Mouse (Mus musculus) urinary bladder, postnatal 25 days (tissue): ENCODE data around the gene Evi2.

Source experiments
- DNase-seq: peaks from one replicate; pipeline ENCODE4 v3.0.0; 2022; ENCODE audit warnings: low spot score

The Evi2 gene

DNA sequence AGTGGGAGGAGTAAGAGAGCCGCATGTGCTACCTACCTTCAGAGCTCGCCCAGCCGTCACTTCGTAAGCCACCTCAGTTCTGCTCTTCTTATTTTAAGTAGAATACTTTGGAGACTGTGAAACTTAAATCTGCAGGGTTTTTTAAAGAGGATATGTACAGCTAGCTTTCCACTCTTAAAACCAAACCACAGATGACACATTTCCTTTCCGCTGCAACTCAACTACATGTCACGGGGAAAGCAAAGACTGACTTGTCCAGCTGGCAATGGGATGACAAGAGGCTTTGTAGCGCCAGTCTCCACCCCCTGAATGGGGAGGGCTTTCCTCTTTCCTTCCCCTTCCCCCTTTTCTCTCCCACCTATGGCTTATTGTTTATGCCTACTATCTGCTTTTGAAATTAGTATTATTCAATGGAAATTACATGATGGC is at the start of gene Evi2, which contains the start of gene Evi2a:
Gene Evi2 (minus strand): TSS at position 257 of the 429 bp plus-strand sequence.
Gene Evi2a (minus strand): TSS at position 277 of the 429 bp plus-strand sequence.
- DNase-seq, result no peak

DNA sequence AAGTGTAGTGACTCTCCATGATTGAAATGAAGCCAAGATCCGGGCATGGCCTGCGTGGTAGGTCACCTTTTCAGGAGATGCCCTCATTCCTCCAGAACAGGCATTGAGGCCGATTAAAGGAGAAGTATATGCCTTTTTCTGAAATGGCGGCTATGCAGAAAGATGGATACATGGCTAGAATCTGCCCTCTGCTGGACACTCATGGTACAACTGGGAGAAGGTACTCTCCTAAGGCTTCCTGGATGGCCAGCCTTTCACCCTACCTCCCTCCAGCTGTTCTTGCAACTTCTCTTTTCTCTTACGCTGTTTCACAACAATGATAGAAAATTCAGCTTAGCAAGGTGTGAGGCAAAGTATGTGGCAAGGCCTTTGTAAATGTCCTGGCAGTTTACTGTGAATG is 47.4 kb upstream of the Evi2 start:
- DNase-seq, result peak; percentile 67

DNA sequence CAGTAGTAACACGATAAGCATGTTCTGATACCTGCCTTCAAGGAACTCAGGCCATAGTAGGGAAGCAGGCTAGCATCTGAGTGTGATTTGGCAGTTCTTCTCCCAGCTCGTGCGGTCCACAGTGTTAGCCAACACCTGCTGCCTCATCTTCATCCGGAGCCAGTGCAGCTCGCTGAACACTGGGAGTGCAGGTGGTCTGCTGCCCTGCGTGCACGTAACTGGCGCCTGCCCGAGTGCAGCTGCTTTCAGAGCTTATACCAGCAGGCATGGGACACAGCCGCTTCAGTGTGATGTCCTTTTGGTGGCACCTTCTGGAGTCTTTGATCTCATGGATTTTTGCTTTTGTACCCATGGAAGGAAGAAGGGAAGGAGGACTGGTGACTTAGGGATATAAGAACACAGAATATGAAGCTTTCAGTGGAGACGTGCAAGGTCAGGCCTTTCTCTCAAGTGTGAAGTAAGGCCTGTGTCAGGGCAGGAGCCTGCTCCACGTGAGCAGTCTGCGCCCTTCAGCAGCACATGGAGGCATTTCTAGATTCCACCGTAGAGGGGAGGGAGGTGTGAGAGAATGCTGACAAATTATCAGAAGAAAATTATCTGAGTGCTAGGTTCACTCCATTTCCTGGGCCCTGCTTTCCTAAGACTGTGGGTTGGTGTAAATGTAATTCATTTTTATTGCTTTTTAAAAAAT is 45.1 kb upstream of the Evi2 start:
- no peak for DNase-seq

DNA sequence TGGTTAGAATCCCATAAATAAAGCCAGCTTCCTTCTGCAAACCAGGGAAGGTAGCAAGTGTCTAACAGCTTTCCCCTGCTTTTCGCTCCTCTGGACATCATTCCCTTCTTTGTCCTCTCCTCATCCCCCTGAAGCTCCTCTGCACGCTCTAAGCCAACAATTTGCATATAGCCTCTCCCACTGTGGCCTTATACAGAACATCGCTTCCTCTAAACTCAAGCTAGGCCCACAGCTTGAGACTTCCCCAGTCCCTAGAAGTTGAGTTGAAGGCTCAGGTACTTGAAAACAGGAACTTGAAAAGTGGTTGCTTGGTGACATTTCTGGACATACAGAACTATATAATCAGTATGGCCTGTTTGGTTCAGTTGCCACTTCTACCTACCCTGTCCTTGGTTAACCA is 43.4 kb upstream of the Evi2 start:
- DNase-seq, result no peak

DNA sequence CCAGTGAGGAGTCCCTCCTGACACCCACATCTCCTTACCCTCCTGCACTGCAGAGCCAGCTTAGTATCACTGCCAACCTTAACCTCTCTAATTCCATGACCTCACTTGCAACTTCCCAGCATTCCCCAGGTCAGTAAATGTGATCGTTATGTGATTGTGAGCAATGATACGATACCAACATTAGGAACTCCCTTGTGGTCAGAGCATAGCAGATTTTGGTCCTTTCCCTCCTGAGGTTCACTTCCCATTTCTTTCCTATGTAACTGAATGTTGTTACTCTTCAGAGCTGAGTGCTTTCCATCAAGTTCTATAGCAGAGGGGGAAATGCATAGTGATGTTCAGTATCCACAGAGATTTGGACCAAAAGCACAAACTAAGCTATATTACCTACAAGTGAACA is 39.9 kb upstream of the Evi2 start:
- no peak for DNase-seq

DNA sequence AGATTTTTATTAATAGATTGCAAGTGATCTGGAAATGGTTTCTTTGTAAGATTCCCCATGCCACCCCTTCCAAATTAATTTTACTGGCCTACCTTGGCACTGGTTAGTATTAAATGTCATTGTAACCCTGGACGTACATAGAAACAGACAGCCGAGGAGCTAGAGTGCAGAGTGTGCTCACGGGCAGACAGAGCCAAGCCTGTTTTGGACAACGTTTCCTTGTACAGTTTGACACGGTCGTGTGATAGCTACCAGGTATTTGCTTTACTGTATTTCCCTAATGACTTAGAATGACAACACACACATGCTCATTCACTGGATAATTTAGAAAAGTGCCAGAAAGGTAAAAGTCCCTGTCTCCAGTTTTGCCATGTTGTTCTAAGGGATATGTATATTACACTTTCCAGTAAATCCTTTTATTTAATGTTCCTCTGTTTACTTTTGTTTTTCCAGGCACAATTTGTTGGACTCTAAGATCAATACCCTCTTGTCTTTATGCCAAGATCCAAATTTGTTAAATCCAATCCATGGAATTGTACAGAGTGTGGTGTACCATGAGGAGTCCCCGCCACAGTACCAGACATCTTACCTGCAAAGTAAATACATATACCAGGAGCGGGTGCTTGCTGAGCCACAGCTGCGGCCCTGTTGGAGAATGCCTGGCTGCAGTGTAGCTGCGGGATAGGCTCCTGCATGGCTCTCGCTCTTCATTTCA is 38.0 kb upstream of the Evi2 start:
- DNase-seq, result no peak

DNA sequence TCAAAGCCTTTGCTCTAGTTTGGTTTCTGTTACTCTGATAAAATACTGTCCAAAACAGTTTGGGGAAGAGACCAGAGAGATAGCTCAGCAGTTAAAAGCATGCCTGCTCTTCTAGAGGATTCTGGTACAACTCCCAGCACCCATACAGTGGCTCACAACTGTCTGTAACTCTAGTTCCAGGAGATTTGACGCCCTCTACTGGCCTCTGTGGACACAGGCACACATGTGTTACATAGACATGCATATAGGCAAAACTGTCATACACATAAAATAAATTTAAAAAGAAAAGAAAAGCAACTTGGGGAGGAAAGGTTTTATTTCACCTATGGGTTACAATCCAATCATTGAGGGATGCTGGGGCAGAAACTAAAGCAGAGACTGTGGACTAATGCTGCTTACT is 36.6 kb upstream of the Evi2 start:
- DNase-seq, result no peak

DNA sequence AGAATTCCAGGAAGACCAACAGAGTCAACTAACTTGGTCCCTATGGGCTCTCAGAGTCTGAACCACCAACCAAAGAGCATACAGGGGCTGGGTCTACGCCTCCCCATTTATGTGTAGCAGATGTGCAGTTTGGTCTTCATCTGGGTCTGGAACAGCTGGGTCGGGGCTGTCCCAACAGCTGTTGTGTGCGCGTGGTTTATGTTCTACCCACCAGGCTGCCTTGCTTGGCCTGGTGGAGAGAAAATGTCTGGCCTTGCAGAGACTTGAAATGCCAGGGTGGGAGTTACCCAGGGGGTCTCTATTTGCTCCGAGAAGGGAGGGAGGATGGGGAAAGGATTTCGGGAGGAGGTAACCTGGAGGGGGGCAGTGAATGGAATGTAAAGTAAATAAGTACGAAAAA is 33.1 kb upstream of the Evi2 start:
- DNase-seq, result no peak

DNA sequence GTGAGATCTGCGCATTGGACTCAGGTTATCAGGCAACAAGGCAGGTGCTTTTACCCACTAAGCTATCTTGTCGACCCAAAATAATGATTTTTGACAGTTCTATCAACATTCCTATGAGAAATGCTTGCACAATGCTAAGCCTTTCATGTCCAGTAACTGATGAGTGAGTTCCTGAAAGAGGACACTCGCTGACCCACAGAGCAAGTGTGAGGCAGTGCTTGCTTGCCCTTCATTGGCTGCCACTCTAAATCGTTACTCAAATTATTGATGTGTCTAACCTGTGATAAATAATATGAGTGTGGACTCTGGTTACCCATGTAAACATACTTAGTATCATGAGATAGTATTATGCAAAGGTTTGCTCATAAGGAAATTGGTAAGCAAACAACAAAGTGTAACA is 30.1 kb upstream of the Evi2 start:
- DNase-seq, result no peak

DNA sequence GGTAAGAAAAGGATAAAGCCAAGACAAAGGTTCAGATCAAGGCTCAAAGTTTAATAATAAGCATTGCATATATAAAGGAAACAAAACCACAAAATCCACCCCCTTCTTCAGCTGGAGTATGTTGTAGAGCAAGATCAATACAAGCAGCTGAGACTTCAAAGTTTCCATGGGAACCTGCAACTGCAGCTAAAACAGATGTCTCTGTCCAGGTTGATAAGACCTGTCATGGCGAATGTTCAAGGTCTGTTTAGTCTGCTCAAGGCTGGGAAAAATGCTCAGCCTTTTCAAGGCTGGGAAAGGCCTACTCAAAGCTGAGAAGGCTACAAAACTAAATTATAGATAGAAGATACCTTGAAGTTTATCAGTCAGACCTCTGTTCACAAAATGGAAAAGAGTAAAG is 22.2 kb upstream of the Evi2 start:
- no peak for DNase-seq

DNA sequence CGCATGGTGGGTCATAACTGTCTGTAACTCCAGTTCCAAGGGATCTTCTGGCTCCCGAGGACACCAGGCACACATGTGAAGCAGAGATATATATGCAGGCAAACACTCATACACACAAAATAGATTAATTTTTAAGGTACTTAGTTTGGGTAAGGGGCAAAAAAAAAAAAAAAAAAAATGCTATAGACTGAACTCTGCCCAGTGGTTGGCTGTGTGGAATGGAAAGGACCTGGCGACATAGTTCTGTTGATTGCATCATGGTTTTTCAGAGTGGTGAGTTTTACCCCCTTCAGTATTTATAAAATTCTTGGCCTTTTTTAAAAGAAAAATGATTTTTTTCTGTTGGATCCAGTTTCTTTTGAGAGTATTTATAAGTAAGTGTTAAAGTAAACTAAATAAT is 5.9 kb upstream of the Evi2 start:
- DNase-seq, result no peak

DNA sequence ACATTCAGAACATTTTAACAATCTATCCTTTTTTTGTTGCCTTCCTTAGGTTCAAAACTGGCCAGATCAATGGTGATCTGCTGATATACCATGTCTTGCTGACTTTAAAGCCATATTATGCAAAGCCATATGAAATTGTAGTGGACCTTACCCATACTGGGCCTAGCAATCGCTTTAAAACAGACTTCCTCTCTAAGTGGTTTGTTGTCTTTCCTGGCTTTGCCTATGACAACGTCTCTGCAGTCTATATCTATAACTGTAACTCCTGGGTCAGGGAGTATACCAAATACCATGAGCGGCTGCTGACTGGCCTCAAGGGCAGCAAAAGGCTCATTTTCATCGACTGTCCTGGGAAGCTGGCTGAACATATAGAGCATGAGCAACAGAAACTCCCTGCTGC is 5.2 kb upstream of the Evi2 start:
- no peak for DNase-seq

DNA sequence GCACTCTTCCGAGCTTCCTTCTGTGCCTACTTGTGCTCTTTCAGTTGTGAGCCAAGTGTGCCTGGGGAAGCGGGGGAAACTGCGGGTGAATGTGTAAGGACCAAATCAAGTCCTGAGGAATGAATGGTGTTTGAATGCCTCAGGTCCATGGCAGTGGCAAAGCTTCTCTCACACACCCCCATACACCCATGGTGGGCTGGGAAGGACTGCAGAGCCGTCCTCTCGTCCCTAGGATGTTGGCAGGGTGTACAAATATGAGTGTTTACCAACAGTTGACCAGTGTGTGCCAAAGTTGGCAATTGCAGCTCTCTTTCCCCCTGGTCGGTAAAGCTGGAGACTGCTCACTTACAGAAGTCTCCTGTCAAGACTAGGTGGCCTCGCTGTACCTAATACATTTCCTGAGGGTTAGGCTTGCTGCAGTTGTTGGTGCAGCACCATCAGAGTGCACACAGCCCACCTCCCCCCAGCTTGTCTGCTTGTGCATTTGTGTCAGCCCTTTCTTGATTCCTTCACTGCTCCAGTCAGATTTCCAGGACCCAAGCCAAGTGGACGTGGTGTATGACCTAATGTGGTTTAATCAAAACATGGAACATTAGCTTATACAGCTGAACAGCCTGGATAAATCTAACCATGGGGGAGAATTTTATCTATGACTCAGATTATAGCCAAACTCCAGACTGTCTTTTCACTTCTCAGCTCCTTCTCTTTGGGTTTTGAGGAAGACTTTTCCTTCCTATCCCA is 3.7 kb upstream of the Evi2 start:
- DNase-seq, result no peak

DNA sequence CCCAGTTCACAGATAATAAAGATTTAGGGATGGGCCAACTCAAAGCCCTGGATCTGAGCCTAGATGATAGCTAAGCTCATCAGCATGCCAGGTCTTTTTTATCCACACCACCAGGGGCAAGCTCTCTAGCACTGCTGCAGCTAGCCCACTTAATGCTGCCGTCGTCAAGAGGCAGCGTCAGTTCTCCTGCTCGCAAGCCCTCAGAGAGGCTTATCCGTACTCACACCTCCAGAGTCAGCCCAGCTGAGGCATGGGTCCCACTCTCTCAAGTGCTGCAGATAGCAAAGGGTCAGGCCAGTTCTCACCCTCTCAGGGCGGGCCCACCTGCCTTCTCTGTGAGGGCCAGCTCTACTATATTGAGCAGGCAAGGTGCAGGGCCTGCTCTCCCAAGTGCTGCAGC is 2.9 kb upstream of the Evi2 start:
- no peak for DNase-seq

DNA sequence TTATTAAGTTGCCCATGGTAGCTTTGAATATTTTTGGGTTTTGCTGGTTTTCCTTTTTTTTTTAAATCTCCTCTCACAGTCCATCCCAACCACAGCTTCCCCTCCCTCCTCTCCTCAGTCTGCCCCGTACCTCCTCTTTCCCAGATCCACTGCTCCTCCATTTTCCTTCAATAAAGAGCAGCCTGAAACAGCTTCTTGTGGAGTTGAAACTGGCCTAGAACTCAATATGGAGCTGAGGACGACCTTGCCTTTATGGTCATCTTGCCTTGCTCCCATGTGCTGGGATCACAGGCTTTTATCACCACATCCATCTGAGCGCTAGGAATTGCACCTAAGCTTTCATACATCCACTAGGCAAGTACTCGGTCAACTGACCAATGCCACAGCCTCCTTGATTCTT is 1.1 kb upstream of the Evi2 start:
- no peak for DNase-seq

DNA sequence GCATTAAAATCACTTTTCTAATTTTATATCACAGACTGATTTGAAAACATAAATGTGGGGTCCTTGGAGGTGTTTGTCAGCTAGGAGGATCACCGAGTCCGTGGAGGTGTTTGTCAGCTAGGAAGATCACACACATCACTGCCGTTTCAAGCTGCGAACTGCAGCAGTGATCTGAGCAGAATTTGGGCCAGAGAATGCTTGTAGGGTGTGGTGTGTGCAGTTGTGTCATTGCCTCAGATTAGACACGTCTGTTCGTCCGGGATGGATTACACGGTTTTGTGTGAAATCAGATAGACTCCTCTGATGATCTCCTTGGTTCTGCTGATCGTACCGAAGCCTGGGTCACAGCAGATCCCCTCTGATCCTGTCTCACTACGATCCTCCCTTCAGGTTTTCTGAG is 385 bp upstream of the Evi2 start:
- no peak for DNase-seq

DNA sequence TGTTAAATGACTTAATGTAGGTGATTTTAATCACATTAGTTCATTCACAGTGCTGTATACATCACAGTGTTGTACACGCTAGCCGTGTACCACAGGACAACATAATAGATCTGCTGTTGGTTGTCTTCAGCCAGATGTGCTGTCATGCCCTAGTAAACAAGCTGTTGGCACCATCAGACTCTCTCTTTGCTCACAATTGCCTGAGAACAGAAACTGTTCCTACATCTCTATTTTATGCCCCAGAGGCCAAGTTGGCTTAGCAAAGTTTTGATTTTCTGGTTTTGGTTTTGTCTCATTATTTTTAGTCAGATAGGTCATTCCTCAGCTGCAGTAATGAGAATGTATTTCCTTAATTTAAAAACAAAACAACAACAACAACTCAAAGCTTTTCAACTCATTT is 653 bp downstream of the Evi2 start:
- no peak for DNase-seq

DNA sequence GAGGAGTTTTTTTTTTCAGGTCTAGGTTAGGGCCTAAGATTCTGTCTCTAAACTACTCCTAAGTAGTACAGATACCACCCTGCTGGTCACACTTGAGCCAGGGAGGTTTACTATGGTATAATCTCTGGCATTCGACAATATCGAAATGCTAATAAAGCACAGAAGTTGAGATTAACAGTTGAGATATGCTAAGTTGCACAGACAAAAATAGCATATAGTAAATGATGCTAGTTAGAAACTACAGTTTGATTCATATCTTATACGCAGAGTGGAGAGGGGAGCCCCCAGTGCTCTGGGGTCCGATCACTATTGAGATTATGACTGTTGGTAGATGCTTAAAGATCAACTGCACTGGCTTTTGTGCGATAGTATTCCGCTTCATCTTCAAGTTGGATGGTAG is 1.2 kb downstream of the Evi2 start:
- no peak for DNase-seq

DNA sequence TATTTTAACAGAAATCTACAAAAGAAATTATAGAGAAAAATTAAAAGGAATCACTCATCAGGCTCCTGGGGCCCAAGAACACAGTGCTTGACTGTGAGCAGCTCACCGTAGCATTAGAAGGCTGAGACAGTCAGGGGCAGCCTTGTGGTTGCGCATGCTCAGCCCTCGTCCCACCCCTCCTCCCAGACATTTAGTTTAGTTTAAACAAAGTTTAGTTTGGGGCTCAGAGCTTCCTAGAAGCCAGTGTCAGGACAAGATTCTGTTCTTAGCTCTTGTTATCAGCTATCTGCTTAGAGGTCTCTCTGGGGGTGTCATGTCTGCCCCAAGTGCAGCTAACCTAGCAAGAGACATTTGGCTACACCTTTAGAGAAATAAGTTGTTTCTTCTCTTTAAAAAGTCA is 1.8 kb downstream of the Evi2 start:
- no peak for DNase-seq

DNA sequence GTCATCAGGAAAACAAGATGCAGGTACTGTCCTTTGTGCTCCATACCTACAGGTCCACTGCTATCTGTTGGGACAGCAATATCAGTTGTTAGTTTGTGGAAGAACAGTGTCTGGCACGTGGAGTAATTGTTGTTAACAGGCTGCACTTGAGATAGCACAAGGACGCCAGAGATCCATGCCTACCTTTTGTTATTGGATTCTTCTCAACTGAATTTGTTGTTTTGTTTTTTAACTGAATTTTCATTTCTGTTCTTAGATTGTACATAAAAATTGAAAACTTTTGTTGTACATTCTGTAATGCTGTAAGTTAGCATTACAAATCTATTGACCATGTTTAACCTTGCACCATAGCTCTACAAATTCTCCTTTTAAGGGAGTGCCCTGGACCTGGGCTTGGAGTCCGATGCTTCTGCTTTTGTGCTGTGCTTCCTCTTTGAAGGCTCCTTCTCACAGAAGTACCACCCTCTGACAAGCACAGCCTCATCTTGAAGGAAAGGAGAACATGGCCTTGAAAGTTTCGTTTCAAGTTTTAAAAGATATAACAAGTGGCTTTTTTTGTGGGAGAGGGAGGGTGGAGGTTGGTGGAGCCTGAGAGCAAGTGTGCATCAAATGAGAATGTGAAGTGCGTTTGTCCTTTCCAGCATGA is 2.5 kb downstream of the Evi2 start:
- no peak for DNase-seq

DNA sequence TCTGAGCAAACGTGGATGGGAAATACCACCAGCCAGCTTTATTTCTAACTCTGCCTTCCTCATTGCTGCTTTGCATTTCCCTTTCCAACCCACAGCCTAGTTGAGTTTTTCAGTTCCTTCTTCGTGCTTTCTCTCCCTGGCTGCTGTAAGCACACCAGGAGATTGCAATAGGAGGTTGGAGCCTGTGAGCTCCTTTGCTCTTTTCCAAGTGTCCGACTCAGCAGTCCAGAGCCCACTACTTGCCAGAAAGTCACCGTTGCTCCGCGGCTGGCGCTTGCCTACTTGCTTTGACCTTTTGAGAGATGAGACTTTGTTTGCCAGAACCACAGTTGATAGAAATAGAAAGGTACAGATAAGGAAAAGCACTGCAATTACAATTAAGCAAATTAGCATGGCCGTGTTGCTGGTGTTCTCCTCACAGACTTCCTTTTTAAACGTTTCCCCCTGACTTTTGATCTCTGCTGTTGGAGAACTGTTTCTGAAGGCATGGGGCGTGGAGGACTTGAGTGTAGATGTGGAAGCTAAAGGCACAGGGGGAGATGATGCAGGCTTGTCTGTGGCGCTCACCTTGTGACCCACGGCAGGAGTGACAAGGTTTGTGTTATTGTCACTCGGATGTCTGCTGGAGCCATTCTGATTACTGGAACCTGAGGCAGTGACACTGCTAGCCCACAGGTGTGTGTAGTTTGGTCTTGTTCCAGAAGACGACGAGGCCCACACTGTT is 3.2 kb downstream of the Evi2 start:
- no peak for DNase-seq

DNA sequence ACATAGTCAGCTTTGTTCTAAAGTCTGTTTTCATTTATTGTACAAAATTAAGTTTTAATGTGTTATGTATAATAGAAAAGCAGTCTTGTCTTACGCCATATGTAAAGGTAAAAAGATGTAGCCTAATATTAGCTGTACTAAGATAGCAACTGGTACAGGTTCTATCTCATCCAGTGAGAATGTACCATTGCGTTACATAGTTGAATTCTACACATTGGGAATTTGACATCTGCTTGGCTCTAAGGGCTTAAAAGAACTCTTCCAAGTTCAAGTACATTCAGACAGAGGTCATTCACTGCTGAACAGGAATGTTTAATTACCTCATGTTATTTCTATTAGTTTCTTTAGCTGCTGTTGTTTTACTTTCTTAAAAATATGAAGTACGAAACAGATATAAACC is 3.8 kb downstream of the Evi2 start:
- DNase-seq, result no peak
